Mouse (Mus musculus) spleen, embryonic (tissue): ENCODE results near the gene Arxes2.
"Not testable (repeated sequence)": the region's sequence is repeated elsewhere in the genome, so short reads cannot be mapped to it uniquely, and the experiment has no call there.

Source experiments
- CTCF ChIA-PET: fragments of 350-600 bp; sonication (Branson Sonifier 250); formaldehyde crosslinking; loops from one replicate; lab custom pipeline; 2022; lab: Charles Lee

Gene Arxes2

DNA sequence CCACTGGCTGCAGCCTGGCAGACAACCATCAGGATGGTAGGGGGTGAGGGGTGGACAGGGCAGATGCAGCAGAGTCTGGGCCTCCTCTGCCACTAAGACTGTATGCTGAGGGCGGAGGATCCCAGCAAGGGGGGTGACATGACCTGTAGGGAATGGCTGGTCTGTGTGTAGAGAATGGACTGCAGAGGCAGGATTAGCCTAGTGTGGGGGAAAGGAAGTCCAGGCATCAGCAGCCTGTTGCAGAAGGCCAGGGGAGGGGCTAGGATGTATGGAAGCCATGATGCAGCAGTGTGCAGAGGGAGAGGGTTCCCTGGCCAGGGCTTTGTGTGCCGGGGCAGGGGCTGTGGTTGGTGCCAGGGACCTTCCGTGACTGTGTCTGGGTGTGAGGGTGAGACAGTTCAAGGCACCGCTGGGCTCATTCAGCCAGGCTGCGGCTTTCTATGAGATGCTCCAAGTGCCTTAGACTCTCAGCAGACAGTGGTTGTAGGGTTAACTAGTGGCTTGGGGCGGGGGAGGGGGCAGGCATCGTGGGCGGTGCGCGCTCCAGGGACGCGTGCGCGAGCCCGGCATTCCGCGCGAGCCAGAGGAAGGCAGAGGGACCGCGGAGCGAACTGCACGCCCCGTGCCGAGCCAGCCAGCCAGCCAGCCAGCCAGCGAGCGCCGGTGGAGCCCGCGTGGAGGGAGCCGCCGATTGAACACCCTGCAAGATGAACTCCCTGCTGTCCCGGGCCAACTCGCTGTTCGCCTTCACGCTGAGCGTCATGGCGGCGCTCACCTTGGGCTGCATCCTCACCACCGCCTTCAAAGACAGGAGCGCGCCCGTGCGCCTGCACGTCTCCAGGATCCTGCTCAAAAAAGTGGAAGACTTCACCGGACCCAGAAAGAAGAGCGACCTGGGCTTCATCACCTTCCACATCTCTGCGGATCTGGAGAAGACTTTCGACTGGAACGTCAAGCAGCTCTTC is 39.5 kb downstream of the Arxes2 start, which contains the start of gene Arxes1:
TSS of gene Arxes1 (plus strand) at position 569 of the 965 bp plus-strand sequence.
- CTCF ChIA-PET: not testable (repeated sequence)

DNA sequence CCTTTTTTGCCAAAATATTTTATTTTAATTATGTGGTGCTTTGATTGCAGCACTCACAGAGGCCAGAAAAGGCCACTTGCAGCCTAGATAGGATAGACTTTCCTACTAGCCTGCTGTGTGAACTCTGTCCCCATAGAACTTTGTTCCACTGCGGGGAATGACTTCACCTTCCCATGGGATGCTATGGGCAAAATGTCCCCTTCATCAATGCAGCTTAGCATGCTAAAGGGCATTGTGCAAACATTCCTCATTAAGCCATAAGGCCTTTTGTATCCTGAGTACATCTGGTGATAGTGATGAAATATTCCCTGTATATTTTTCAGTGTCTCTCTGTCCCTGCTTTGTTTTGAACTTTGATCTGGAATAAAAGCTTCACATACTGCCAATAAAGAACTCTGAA is 50.1 kb downstream of the Arxes2 start:
- CTCF ChIA-PET: no interaction called here
